In genomic region chr3:68379242-68379641, GRCm38 (mm10) we compare ENCODE assay signal across 16 mouse cellular contexts.
DNase-seq lines count a peak whose midpoint lies in the region; ATAC-seq lines count a peak whose summit lies in the region.
"Had no signal": no experiment of that assay in that cellular context is flagged by ENCODE, and none has a peak within 500 bp of the region (broad histone marks: within the 10 kb centered on the region; RNA-seq: fewer than 3 reads in every experiment).

No protein-coding gene starts in this region.

- DNase-seq in kidney, adult 11 months = peak; percentile 4
- peak; percentile 4 to 17 for DNase-seq in adrenal gland, postnatal 36 days
- DNase-seq in kidney, postnatal 14 days = peak; percentile 39
- no peak for DNase-seq in thymus, postnatal 14 days
- DNase-seq in retina, embryonic 14.5 days (ENCODE audit: low spot score) = no peak
- DNase-seq: right cerebral cortex, postnatal 4 days; thymus, adult 2 months had no signal

- H3K4me1 ChIP-seq in kidney, embryonic 14.5 days (ENCODE audit: control insufficient read depth, insufficient read depth, low read length) = 0 out of 2 replicates have a peak, but pooled peaks cover 3% of the 10 kb centered on the region
- H3K4me1 ChIP-seq in intestine, embryonic 16.5 days (ENCODE audit: control insufficient read depth, insufficient read depth, low read length) = peaks cover 6% of the 10 kb centered on the region; the same call in 1 of the 2 replicates
- H3K4me1 ChIP-seq in midbrain, embryonic 16.5 days (ENCODE audit: control insufficient read depth, insufficient read depth, low read length) = no peaks in the 10 kb centered on the region; the same call in none of the 2 replicates
- H3K4me1 ChIP-seq: neural tube, embryonic 12.5 days had no signal

- no peak overlapping the region for H3K27ac ChIP-seq in kidney, embryonic 14.5 days (ENCODE audit: low read depth, low read length)
- H3K27ac ChIP-seq in intestine, embryonic 16.5 days (ENCODE audit: low read length) = no peak overlapping the region
- H3K27ac ChIP-seq in midbrain, embryonic 16.5 days (ENCODE audit: low read length) = no peak overlapping the region
- H3K27ac ChIP-seq: liver, embryonic 14.5 days; midbrain, embryonic 15.5 days; neural tube, embryonic 12.5 days had no signal

- H3K27me3 ChIP-seq in kidney, embryonic 14.5 days (ENCODE audit: control insufficient read depth, insufficient read depth, low read length) = 0 out of 2 replicates have a peak, but pooled peaks cover 3% of the 10 kb centered on the region
- no peaks in the 10 kb centered on the region for H3K27me3 ChIP-seq in intestine, embryonic 16.5 days (replicated peaks; ENCODE audit: control insufficient read depth, insufficient read depth, low read length)
- H3K27me3 ChIP-seq in midbrain, embryonic 16.5 days (ENCODE audit: control insufficient read depth, insufficient read depth, low read depth, low read length) = no peaks in the 10 kb centered on the region
- H3K27me3 ChIP-seq: midbrain, embryonic 15.5 days; neural tube, embryonic 12.5 days had no signal

- H3K9ac ChIP-seq in kidney, embryonic 14.5 days (ENCODE audit: low read depth, low read length) = no peak overlapping the region
- no peak overlapping the region for H3K9ac ChIP-seq in intestine, embryonic 16.5 days (ENCODE audit: low read depth, low read length)
- H3K9ac ChIP-seq in midbrain, embryonic 16.5 days (ENCODE audit: low read depth, low read length) = no peak overlapping the region
- H3K9ac ChIP-seq: liver, embryonic 14.5 days; midbrain, embryonic 15.5 days; neural tube, embryonic 12.5 days had no signal

- no peak overlapping the region for H3K4me3 ChIP-seq in kidney, embryonic 14.5 days (ENCODE audit: low read length)
- H3K4me3 ChIP-seq in intestine, embryonic 16.5 days (ENCODE audit: low read length) = no peak overlapping the region
- no peak overlapping the region for H3K4me3 ChIP-seq in midbrain, embryonic 16.5 days (ENCODE audit: low read depth, low read length)
- H3K4me3 ChIP-seq: midbrain, embryonic 15.5 days; neural tube, embryonic 12.5 days had no signal

- no peak overlapping the region for H3K4me2 ChIP-seq in kidney, embryonic 14.5 days (replicated peaks; ENCODE audit: low read depth, low read length)
- H3K4me2 ChIP-seq in intestine, embryonic 16.5 days (ENCODE audit: low read depth, low read length) = no peak overlapping the region
- H3K4me2 ChIP-seq in midbrain, embryonic 16.5 days (ENCODE audit: low read length) = no peak overlapping the region
- H3K4me2 ChIP-seq: heart, embryonic 11.5 days; midbrain, embryonic 15.5 days; neural tube, embryonic 12.5 days had no signal

- H3K36me3 ChIP-seq in kidney, embryonic 14.5 days (ENCODE audit: control insufficient read depth, insufficient read depth, low read length) = no peaks in the 10 kb centered on the region
- no peaks in the 10 kb centered on the region for H3K36me3 ChIP-seq in intestine, embryonic 16.5 days (ENCODE audit: control insufficient read depth, insufficient read depth, low read length)
- no peaks in the 10 kb centered on the region for H3K36me3 ChIP-seq in midbrain, embryonic 16.5 days (ENCODE audit: control insufficient read depth, insufficient read depth, low read length)
- H3K36me3 ChIP-seq: midbrain, embryonic 15.5 days; neural tube, embryonic 12.5 days had no signal

- WGBS in kidney, embryonic 14.5 days = 27% methylated on average over 7 of the region's 7 CpGs
- 25% methylated on average over 7 of the region's 7 CpGs for WGBS in intestine, embryonic 16.5 days
- 58% methylated on average over 7 of the region's 7 CpGs for WGBS in midbrain, embryonic 16.5 days

- H3K9me3 ChIP-seq in kidney, embryonic 14.5 days (ENCODE audit: control insufficient read depth, low read length) = no peaks in the 10 kb centered on the region
- no peaks in the 10 kb centered on the region for H3K9me3 ChIP-seq in intestine, embryonic 16.5 days (ENCODE audit: control insufficient read depth, low read length)
- no peaks in the 10 kb centered on the region for H3K9me3 ChIP-seq in midbrain, embryonic 16.5 days (replicated peaks; ENCODE audit: control insufficient read depth, low read length, poor library complexity, severe bottlenecking)
- H3K9me3 ChIP-seq: midbrain, embryonic 15.5 days; neural tube, embryonic 12.5 days had no signal

- no peak for ATAC-seq in kidney, embryonic 14.5 days (ENCODE audit: low FRiP score, low TSS enrichment)
- ATAC-seq in intestine, embryonic 16.5 days = peak; percentile 73; the same call in 1 of the 2 replicates
- ATAC-seq in midbrain, embryonic 16.5 days = no peak
- ATAC-seq: CD4-positive, CD25-positive, alpha-beta regulatory T cell, adult 4 months; forebrain, embryonic 16.5 days; midbrain, embryonic 15.5 days had no signal

Comparison
In these comparisons a context has a peak if more than half of its experiments do, and no peak if none do; other contexts are left out.
1. DNase-seq: peak in kidney, adult 11 months (single experiment), adrenal gland, postnatal 36 days (2 of 2) and kidney, postnatal 14 days (single experiment); none in thymus, postnatal 14 days (single experiment) and retina, embryonic 14.5 days (single experiment).